Mouse (Mus musculus) cerebellum, adult 11-12 months (tissue): ENCODE results near the gene Hcn1.

Experiments
- DNase-seq: peaks from one replicate; pipeline ENCODE4 v3.0.0; 2022

Hcn1 gene

DNA sequence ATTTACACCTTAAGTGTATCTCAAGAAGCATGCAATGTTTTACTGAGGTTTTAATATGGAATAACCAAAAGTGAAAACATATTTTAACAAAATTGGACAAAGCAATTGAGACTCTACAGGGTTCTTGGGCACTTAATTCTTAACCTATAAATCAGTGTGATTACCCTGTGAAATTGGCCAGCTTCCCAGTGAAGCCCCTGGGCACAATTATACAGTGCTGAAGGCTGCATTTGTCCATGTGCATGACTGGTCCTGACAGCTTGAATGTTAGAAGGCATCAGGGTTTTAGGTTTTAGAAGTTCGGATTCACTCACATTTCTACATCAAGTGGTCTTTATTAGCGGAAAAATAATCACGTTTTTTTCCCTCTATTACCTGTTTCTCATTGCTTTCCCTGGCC lies 103.9 kb downstream of the Hcn1 start:
- no peak for DNase-seq

GRCm38 (mm10) chr13:117706496-117706895 lies 104.4 kb downstream of the Hcn1 start:
- no peak for DNase-seq

- DNase-seq: peak; percentile 39
Observed at GRCm38 (mm10) chr13:117706986-117707738, 105.0 kb downstream of the Hcn1 start.

DNA sequence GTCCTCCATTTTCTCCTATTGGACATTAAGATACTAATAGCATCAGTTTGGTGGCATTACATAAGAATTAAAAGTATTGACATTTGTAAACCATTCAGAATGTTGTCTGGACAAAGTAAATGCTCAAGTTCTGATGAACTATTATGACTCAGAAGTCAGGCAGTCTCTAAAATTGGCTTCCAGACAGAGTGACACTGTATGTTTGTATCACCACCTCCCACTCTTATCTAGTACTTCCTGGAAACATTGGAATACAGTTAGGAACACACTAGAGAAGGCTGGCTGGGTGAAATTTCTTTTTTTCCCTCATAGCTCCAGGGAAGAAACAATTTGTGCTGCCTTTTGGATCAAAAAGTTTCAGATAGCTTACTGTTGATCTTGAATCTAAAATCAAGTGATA lies 108.7 kb downstream of the Hcn1 start:
- DNase-seq: no peak

DNA sequence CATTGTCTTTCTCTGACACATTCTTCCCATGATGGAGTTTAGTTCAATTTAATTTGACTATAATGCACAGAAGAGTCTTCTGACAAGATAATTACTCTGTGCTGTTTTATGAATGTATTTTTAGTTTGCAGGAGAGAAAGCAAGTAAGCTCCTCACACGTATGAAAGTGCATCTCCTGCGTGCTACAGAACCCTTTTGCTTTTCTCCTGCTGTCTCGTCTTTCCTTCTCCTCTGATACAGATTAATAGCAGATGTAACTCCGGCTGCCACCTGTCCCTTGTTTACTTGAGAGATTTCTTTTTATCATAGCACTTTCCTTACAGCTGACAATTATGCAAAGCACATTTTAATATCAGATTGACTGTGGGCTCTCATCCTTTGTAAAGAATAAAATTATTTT lies 120.0 kb downstream of the Hcn1 start:
- no peak for DNase-seq

DNA sequence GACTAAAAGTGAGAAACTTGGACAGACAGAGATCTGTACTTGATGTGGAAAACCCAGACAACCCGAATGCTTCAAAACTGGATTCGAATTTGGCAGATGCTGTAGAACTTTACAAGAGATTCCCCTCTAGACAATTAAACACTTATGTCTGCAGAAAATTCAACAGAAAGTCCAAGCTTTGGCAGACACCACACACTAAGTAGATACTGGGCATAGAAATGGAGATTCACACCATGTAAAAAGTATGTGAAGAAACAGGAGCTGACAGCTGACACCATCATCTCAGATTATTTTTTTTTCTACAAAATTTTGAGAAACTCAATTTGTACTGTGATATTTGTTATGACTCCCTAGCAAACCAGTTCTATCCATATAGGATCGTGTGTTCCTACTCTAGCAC lies 122.0 kb downstream of the Hcn1 start:
- no peak for DNase-seq

DNA sequence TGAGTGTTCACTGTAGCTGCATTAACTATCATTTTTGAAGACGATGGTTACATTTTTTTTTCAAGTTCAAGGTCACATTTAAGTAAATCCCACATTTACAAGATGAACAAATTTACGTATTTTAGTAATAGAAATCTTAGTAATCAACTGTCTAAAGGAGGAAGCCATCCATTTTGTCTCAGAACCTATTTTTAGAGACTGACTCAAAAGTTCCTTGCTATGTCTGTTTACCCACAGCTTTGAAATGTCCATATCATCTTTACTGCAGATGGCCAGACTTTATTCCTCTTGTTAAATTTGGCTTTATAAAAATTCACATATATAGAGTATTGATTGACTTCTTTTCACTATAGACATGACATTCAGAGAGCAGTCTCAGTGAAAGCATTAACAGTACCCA lies 126.3 kb downstream of the Hcn1 start:
- DNase-seq: no peak

GRCm38 (mm10) chr13:117732738-117733137 lies 130.6 kb downstream of the Hcn1 start:
- no peak for DNase-seq

DNA sequence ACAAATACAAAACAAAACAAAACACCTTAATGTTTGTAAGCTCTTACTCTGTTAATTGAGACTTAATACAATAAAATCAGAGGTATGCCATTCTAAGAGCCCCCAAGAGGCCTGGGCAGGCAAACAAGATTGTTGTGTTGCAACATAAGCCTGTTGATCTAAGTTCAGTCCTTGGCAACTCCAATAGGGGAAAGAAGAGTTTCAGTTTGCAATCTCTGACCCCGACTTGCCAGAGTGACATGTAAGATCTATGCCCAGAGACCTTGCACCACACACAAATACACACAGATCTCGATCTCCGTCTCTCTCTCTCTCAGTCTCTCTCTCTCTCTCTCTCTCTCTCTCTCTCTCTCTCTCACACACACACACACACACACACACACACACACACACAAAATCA lies 142.3 kb downstream of the Hcn1 start:
- no peak for DNase-seq

DNA sequence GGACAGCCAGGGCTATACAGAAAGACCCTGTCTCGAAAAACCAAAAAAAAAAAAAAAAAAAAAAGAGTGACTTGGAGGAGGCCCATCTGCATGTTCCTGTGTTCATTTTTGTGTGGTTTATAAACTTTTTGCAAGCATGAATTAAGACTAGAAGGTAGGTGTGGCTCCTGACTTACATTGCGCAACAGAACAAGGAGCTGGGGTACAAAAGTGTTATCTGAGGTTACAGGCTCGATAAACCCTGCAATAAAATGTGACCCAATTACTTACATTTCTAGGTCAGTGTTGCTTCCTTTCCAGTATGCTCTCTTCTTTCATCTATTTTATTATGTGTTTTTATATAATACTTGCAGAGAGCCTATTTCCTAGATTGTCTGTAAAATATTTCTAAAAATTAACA lies 143.1 kb downstream of the Hcn1 start:
- DNase-seq: no peak

DNA sequence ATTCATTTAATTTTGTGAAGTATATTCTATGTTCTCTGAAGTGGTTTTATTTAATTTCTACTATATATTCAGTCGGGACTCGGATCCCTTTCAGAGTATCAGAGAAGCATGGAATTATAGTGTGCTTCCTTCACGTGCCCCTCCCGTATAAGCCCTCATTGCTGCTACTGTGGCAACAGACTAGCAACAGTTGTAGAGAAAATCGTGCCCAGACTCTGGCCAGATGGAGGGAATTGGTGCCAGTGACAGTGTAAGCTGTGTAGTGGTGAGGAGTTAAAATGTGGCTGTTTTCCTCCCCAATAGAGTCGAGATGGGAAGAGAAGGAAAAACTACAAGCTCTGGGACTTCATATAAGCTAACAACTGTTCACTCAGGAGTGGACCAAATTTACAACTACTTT lies 163.4 kb downstream of the Hcn1 start:
- peak; percentile 39 for DNase-seq

DNA sequence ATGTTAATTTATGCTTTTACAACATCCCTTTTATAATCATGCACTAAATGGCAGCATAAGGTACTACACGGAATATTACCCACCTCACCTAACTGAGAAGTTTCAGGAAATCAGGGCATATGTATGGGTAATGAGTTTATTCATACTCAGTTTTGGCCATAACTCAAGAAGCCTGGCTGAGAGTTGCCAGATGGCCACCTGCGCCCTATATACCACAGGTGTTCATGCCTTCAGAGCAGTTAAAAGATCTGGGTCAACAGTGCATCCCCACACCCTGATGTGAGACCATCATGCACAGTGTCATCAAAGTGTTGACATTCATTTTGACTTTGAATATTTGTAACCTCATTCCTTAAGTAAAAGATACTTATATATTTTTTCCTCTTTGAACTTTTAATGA lies 183.3 kb downstream of the Hcn1 start:
- peak; percentile 87 for DNase-seq

GRCm38 (mm10) chr13:117792861-117793260 lies 190.7 kb downstream of the Hcn1 start:
- no peak for DNase-seq

DNA sequence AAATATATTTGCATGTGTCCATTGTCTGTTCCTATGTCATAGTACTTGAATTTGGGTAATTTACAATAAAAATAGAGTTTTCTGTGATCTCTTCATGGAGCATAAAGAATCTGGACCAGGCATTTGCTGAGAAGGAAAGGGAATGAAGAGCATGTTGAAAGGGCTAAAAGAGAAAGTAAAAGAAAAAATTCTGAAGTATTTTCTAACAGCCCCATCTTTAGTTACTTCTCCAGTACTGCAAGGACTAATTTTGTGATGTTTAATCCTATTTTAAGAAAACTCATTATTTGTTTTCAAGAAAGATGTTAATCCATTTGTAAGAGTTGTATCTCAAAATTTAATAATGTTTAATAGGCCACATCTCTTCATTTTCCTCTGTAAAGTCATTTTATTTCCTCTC lies 198.9 kb downstream of the Hcn1 start:
- no peak for DNase-seq

DNA sequence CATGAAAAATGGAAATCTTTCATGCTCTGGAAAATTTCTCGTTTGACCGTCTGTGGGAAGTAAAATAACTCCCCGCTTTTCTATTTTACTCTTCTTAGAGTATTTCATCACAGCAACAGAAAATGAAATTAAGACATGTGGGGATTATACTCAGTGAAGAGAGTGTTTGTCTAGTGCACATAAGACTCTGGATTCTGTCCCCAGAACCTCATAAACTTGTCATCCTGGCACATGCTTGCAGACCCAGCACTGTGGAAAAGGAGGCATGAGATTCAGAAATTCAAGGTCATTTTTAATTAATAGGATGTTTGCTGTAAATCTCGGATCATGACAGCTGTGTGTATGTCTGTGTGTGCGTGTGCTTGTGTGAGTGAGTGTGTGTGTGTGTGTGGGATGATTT lies 225.5 kb downstream of the Hcn1 start:
- no peak for DNase-seq

DNA sequence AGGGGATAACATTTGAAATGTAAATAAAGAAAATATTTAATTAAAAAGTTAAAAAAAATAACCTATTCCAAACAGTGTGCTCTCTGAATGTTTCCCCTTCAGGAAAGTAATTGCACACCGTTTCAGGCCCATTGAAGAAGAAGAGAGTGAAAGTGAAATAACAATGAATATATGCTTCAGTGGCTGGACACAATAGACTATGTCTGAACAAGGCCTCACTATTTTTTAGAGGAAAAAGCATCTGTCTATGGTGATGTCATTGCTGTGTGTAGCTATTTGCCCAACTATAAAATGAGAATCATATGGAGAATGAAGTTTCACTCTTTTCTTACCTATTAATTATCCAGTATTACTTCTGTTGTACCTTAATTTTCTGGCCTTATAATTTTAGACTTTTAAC lies 234.5 kb downstream of the Hcn1 start:
- no peak for DNase-seq

GRCm38 (mm10) chr13:117838264-117838663 lies 236.1 kb downstream of the Hcn1 start:
- DNase-seq: no peak

DNA sequence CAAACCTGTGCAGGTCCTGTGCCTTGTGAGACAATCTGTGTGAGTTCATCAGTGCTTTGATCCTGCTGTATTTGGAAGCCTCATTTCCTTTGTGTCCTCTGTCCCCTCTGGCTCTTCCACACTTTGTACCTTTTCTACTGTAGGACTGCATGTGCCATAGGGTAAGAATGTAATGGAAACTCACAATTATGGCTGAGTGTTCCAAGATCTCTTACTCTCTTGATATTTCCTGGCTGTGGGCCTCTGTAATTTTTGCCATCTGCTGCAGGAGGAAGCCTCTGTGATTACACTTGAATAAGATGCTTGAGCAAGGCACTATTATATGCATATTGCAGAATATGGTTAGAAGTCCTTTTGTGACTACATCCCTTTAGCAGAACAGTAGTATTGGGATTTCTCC lies 240.2 kb downstream of the Hcn1 start:
- DNase-seq: peak; percentile 16

DNA sequence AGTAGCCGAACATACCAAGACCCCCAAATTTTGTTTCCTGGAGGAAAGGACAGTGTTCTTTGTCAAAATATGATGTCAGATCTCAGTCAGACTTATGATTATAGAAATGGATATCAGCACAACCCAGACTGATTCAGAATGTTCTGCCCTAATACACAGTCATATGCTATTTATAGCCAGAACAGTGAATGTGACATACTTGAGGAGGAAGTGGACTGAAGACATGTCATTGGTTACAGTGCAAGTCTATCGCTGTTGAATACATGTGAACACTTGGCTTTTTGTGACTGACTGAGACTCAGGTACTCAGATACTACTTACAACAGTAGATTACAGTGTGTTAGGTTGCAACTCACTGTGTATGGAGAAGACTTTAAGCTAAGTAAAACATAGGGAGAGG lies 245.2 kb downstream of the Hcn1 start:
- DNase-seq: no peak

GRCm38 (mm10) chr13:117848757-117849156 lies 246.6 kb downstream of the Hcn1 start:
- no peak for DNase-seq

DNA sequence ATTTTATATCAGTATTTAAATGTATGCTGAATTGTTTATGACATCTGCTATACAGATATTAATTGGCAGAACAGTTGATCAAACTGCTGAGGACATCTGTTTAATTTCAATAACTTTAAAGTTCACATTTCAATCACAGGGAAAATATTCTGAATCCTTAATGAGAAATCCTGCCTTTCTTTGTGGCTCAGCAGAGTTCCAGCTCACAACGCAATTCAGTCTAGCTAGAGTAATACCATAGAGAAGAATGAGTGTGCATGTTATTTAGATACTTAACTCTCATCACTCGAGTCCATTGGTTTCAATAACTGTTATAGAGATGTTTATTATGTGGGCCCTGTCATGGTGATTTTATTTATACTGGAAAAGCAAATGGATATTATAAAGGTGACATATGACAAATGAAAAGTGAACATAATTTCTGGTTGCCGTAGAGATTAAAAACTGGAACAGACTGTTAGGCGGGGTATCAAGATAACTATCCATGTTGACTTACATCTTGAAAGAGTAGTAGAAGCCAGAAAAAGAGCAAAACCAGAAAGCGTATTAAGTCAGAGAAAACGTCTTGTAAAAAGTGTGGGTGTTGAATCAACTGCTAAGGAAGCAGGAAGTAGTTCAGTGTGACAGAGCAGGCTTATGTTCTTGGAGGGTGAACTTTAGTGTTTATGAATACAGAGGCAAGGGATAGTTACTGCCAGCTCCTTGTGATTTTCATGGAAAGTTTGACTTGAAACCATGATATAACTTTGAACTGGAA lies 250.0 kb downstream of the Hcn1 start:
- DNase-seq: no peak

DNA sequence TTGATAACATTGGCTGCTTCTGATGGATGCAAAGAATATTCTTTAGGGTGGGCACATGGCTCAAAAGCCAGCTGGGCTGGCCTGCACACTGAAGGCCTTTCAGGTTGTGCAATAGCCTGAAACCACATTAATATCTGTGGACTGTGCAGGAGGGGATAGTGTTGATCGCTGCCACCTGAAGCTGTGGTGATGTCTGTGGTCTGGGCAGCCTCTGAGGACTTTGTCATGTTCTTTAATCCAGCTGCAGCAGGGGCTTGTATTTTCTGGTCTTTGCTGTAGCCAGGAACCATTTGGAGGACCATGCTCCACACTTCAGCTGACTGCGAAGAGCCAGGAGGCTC lies 250.6 kb downstream of the Hcn1 start:
- DNase-seq: no peak

DNA sequence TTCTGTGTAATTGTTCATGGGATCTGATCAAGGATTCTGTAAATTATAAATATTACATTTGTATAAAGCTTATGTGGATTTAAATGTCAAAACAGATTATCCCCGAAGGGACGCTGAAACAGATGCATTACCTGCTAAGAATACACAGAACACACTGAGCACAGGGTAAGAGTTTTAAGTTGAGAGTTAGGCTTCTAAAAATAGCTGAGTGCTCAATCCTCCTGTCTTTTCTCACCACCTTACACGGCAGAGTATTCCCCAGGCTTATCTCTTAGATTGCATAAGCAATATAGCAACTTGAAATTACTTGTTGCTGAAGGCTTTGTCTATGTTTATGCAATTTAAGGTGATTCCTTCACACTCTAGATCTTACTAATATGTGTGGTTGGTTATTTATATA lies 256.3 kb downstream of the Hcn1 start:
- DNase-seq: no peak

- DNase-seq: no peak
Observed at GRCm38 (mm10) chr13:117877787-117878186, 275.7 kb downstream of the Hcn1 start.
